In genomic region chr3:79879246-79879645, GRCm38 (mm10) we compare ENCODE assay signal across 11 mouse cellular contexts. TPM values are rescaled to one million over a fixed set of nuclear protein-coding genes. Genes with fewer than 3 reads are reported as not detected.
DNase-seq lines count a peak whose midpoint lies in the region; ATAC-seq and TF ChIP-seq lines count a peak whose summit lies in the region.
"Had no signal": no experiment of that assay in that cellular context is flagged by ENCODE, and none has a peak within 500 bp of the region (broad histone marks: within the 10 kb centered on the region; RNA-seq: fewer than 3 reads in every experiment).

No protein-coding gene starts in this region.

- no peak overlapping the region for H3K27ac ChIP-seq in kidney, postnatal 0 days
- H3K27ac ChIP-seq in midbrain, embryonic 14.5 days (replicated peaks; ENCODE audit: low read depth, low read length), result no peak overlapping the region; the same call in 1 of the 2 replicates
- H3K27ac ChIP-seq: hindbrain, embryonic 15.5 days had no signal

- 33% methylated on average over 9 of the region's 9 CpGs for WGBS in kidney, postnatal 0 days
- WGBS in midbrain, embryonic 14.5 days, result 19% methylated on average over 9 of the region's 9 CpGs

- H3K4me2 ChIP-seq in kidney, postnatal 0 days (ENCODE audit: low read length), result peak overlapping the region; percentile 13; the same call in 1 of the 2 replicates
- H3K4me2 ChIP-seq in midbrain, embryonic 14.5 days (ENCODE audit: low read length), result peak overlapping the region; percentile 36
- H3K4me2 ChIP-seq: hindbrain, embryonic 15.5 days had no signal

- H3K4me1 ChIP-seq in kidney, postnatal 0 days (replicated peaks; ENCODE audit: insufficient read depth, low read length), result 0 out of 2 replicates have a peak, but pooled peaks cover 5% of the 10 kb centered on the region
- no peaks in the 10 kb centered on the region; the same call in 1 of the 2 replicates for H3K4me1 ChIP-seq in midbrain, embryonic 14.5 days (ENCODE audit: control insufficient read depth, insufficient read depth, low read length)
- H3K4me1 ChIP-seq: hindbrain, embryonic 15.5 days had no signal

- DNase-seq in heart, adult 11 months, result peak; percentile 76
- DNase-seq in heart, adult 9 months (ENCODE audit: low spot score in 2 of 2), result no peak
- DNase-seq in kidney, postnatal 0 days (ENCODE audit: low spot score), result no peak
- no peak for DNase-seq in kidney, postnatal 14 days
- peak; percentile 12 for DNase-seq in ZHBTc4 (ENCODE audit: low read depth, low spot score)
- DNase-seq in midbrain, embryonic 14.5 days, result peak; percentile 41
- no peak for DNase-seq in spleen, postnatal 10 days (ENCODE audit: low spot score in 2 of 2)
- no peak for DNase-seq in spleen, postnatal 4 days (ENCODE audit: low spot score in 2 of 2)
- DNase-seq: adrenal gland, postnatal 10 days; cerebellum, adult 8-10 months had no signal

- no peak for ATAC-seq in kidney, postnatal 0 days (replicated peaks; ENCODE audit: low FRiP score, low read depth)
- peak; percentile 51; the same call in 1 of the 2 replicates for ATAC-seq in midbrain, embryonic 14.5 days (ENCODE audit: low FRiP score, low TSS enrichment)

- H3K9ac ChIP-seq in kidney, postnatal 0 days (ENCODE audit: low read depth, low read length), result no peak overlapping the region
- no peak overlapping the region for H3K9ac ChIP-seq in midbrain, embryonic 14.5 days (replicated peaks; ENCODE audit: low read length)
- H3K9ac ChIP-seq: hindbrain, embryonic 15.5 days had no signal

- no peak for TF ChIP-seq CTCF in kidney, postnatal 0 days (IDR thresholded peaks at IDR 0.05; ENCODE audit: low read depth)

- H3K27me3 ChIP-seq in kidney, postnatal 0 days (ENCODE audit: insufficient read depth, low read length), result no peaks in the 10 kb centered on the region
- H3K27me3 ChIP-seq in midbrain, embryonic 14.5 days (ENCODE audit: control insufficient read depth, insufficient read depth, low read length), result no peaks in the 10 kb centered on the region
- H3K27me3 ChIP-seq: hindbrain, embryonic 15.5 days had no signal

- no peaks in the 10 kb centered on the region for H3K36me3 ChIP-seq in kidney, postnatal 0 days (ENCODE audit: insufficient read depth, low read length)
- no peaks in the 10 kb centered on the region for H3K36me3 ChIP-seq in midbrain, embryonic 14.5 days (ENCODE audit: control insufficient read depth, insufficient read depth, low read length)
- H3K36me3 ChIP-seq: hindbrain, embryonic 15.5 days had no signal

- no peak overlapping the region for H3K4me3 ChIP-seq in kidney, postnatal 0 days (replicated peaks; ENCODE audit: low read depth, low read length)
- H3K4me3 ChIP-seq in midbrain, embryonic 14.5 days (replicated peaks; ENCODE audit: low read depth, low read length), result no peak overlapping the region
- H3K4me3 ChIP-seq: hindbrain, embryonic 15.5 days had no signal

- no peaks in the 10 kb centered on the region for H3K9me3 ChIP-seq in kidney, postnatal 0 days (replicated peaks; ENCODE audit: low read length)
- no peaks in the 10 kb centered on the region for H3K9me3 ChIP-seq in midbrain, embryonic 14.5 days (ENCODE audit: control insufficient read depth, low read length)
- H3K9me3 ChIP-seq: hindbrain, embryonic 15.5 days had no signal

RNA-seq across cellular contexts. Expression of gene Fam198b, which starts 5.1 kb away (rescaled TPM):
- polyA plus RNA-seq in kidney, postnatal 0 days (2015; fragmentation: Nextera tagmentation; extraction: Ambion mirVana), result 7.4 and 8.8 TPM in 2 replicates
- 0.72 and 0.77 TPM in 2 replicates for polyA plus RNA-seq in midbrain, embryonic 14.5 days (2014; fragmentation: Nextera tagmentation; extraction: Ambion mirVana)

RNA-seq across cellular contexts. Expression of gene Tmem144, which starts 26.7 kb away (rescaled TPM):
- 9.1 and 10.5 TPM in 2 replicates for polyA plus RNA-seq in kidney, postnatal 0 days (2015; fragmentation: Nextera tagmentation; extraction: Ambion mirVana)
- polyA plus RNA-seq in midbrain, embryonic 14.5 days (2014; fragmentation: Nextera tagmentation; extraction: Ambion mirVana), result 0.39 and 0.97 TPM in 2 replicates

Comparison
In these comparisons a context has a peak if more than half of its experiments do, and no peak if none do; other contexts are left out.
1. DNase-seq: peak in heart, adult 11 months (single experiment), ZHBTc4 (single experiment) and midbrain, embryonic 14.5 days (single experiment); none in heart, adult 9 months (0 of 2), kidney, postnatal 0 days (single experiment), kidney, postnatal 14 days (single experiment), spleen, postnatal 10 days (0 of 2) and spleen, postnatal 4 days (0 of 2).